Mouse (Mus musculus): ENCODE measurements around the gene Bean1. TPM values are rescaled to one million over a fixed set of nuclear protein-coding genes. Genes with fewer than 3 reads are reported as not detected.

Gene Bean1
- total RNA-seq, 2 experiments from 2014 or later = 11.0 to 11.6 TPM

- no peak for DNase-seq (ENCODE audit: low spot score in 2 of 2)
- intact Hi-C loops (cut with DNase I) = no loop called here
Observed at GRCm38 (mm10) chr8:104160731-104161130, 9.5 kb upstream of the Bean1 start.

- intact Hi-C loops (cut with DNase I) = no loop called here
- no peak for DNase-seq (ENCODE audit: low spot score in 2 of 2)
Observed at GRCm38 (mm10) chr8:104169461-104169860, 781 bp upstream of the Bean1 start.

- DNase-seq (ENCODE audit: low spot score in 2 of 2) = no peak
- intact Hi-C loops (cut with DNase I) = no loop called here
Observed at GRCm38 (mm10) chr8:104171050-104171620, 893 bp downstream of the Bean1 start.

- intact Hi-C loops (cut with DNase I) = no loop called here
- DNase-seq (ENCODE audit: low spot score in 2 of 2) = no peak
Observed at GRCm38 (mm10) chr8:104172420-104172819, 2.2 kb downstream of the Bean1 start.

GRCm38 (mm10) chr8:104175848-104176527 lies 5.7 kb downstream of the Bean1 start:
- no peak for DNase-seq (ENCODE audit: low spot score in 2 of 2)
- intact Hi-C loops (cut with DNase I) = no loop called here

GRCm38 (mm10) chr8:104177054-104177453 lies 6.8 kb downstream of the Bean1 start:
- peak in 1 of 2 experiments; percentile 30 for DNase-seq (ENCODE audit: low spot score in 2 of 2)
- intact Hi-C loops (cut with DNase I) = no loop called here

- DNase-seq (ENCODE audit: low spot score in 2 of 2) = no peak
- intact Hi-C loops (cut with DNase I) = no loop called here
Observed at GRCm38 (mm10) chr8:104184905-104185304, 14.7 kb downstream of the Bean1 start.

- intact Hi-C loops (cut with DNase I) = no loop called here
- no peak for DNase-seq (ENCODE audit: low spot score in 2 of 2)
Observed at GRCm38 (mm10) chr8:104186827-104187226, 16.6 kb downstream of the Bean1 start.

GRCm38 (mm10) chr8:104187622-104188021 lies 17.4 kb downstream of the Bean1 start:
- no peak for DNase-seq (ENCODE audit: low spot score in 2 of 2)
- intact Hi-C loops (cut with DNase I) = no loop called here

- intact Hi-C loops (cut with DNase I) = no loop called here
- DNase-seq (ENCODE audit: low spot score in 2 of 2) = no peak
Observed at GRCm38 (mm10) chr8:104188459-104188858, 18.2 kb downstream of the Bean1 start.

GRCm38 (mm10) chr8:104190777-104191468 lies 20.7 kb downstream of the Bean1 start:
- DNase-seq (ENCODE audit: low spot score in 2 of 2) = no peak
- intact Hi-C loops (cut with DNase I) = no loop called here

GRCm38 (mm10) chr8:104191496-104191895 lies 21.3 kb downstream of the Bean1 start:
- intact Hi-C loops (cut with DNase I) = no loop called here
- no peak for DNase-seq (ENCODE audit: low spot score in 2 of 2)

GRCm38 (mm10) chr8:104199802-104200201 lies 29.6 kb downstream of the Bean1 start:
- DNase-seq (ENCODE audit: low spot score in 2 of 2) = no peak
- intact Hi-C loops (cut with DNase I) = no loop called here

- intact Hi-C loops (cut with DNase I) = no loop called here
- DNase-seq (ENCODE audit: low spot score in 2 of 2) = no peak
Observed at GRCm38 (mm10) chr8:104201622-104202021, 31.4 kb downstream of the Bean1 start.

GRCm38 (mm10) chr8:104202320-104202719 lies 32.1 kb downstream of the Bean1 start:
- no peak for DNase-seq (ENCODE audit: low spot score in 2 of 2)
- intact Hi-C loops (cut with DNase I) = no loop called here

GRCm38 (mm10) chr8:104205292-104205691 lies 35.0 kb downstream of the Bean1 start:
- intact Hi-C loops (cut with DNase I) = no loop called here
- no peak for DNase-seq (ENCODE audit: low spot score in 2 of 2)

- no peak for DNase-seq (ENCODE audit: low spot score in 2 of 2)
- intact Hi-C loops (cut with DNase I) = loop anchor here (5.0 kb wide), 1 partner anchor 120 kb away; no protein-coding TSS in a partner anchor
Observed at GRCm38 (mm10) chr8:104217601-104218000, 47.4 kb downstream of the Bean1 start.

GRCm38 (mm10) chr8:104219079-104219478 lies 48.8 kb downstream of the Bean1 start:
- intact Hi-C loops (cut with DNase I) = loop anchor here (1.0 to 5.0 kb wide), 2 partner anchors 73 to 122 kb away; no protein-coding TSS in a partner anchor
- DNase-seq (ENCODE audit: low spot score in 2 of 2) = peak; percentile 40 to 53

GRCm38 (mm10) chr8:104219806-104220205 lies 49.6 kb downstream of the Bean1 start:
- peak; percentile 60 to 76 for DNase-seq (ENCODE audit: low spot score in 2 of 2)
- intact Hi-C loops (cut with DNase I) = loop anchor here (1.0 to 5.0 kb wide), 2 partner anchors 74 to 123 kb away; no protein-coding TSS in a partner anchor

GRCm38 (mm10) chr8:104227048-104227447 lies 56.8 kb downstream of the Bean1 start:
- intact Hi-C loops (cut with DNase I) = no loop called here
- DNase-seq (ENCODE audit: low spot score in 2 of 2) = no peak

GRCm38 (mm10) chr8:104230377-104230776 lies 60.1 kb downstream of the Bean1 start:
- intact Hi-C loops (cut with DNase I) = no loop called here
- DNase-seq (ENCODE audit: low spot score in 2 of 2) = no peak
